Mouse (Mus musculus) G1E (cell line): ENCODE data around the gene Sugct.

Experiments used
- CTCF ChIP-seq: IDR thresholded peaks from 2 replicates; pipeline ENCODE4 v1.5.1; 2012; ENCODE audit warnings: low read depth, low read length, inconsistent platforms, mixed read lengths
- GATA1 ChIP-seq: IDR thresholded peaks from 2 replicates; pipeline ENCODE4 v1.6.1; 2012; ENCODE audit warnings: borderline replicate concordance, low read length, inconsistent platforms, mixed read lengths
- GATA2 ChIP-seq: IDR thresholded peaks from 2 replicates; pipeline ENCODE4 v1.6.1; 2012; ENCODE audit warnings: low read depth, low read length, inconsistent platforms, borderline replicate concordance
- POLR2AphosphoS5 ChIP-seq: IDR thresholded peaks from 2 replicates; pipeline ENCODE4 v1.6.1; 2012; ENCODE audit warnings: low read depth, low read length, inconsistent platforms; ENCODE audit not compliant: insufficient replicate concordance
- TAL1 ChIP-seq: conservative IDR thresholded peaks from 2 replicates; pipeline ENCODE4 v1.6.1; 2012; ENCODE audit warnings: low read depth, low read length, inconsistent platforms, mixed read lengths

- TF ChIP-seq CTCF = no peak
- no peak for TF ChIP-seq POLR2AphosphoS5
- no peak for TF ChIP-seq GATA2
- TF ChIP-seq GATA1 = no peak
- TF ChIP-seq TAL1 = no peak
These were observed 793.9 kb downstream of the Sugct start for GRCm38 (mm10) chr13:16901424-16901823.
